Mouse (Mus musculus): ENCODE data around the gene Lat2. TPM values are rescaled to one million over a fixed set of nuclear protein-coding genes. Genes with fewer than 3 reads are reported as not detected.
A peak's percentile ranks its signal among the peaks of the same experiment; 100 is the strongest.

The Lat2 gene
- polyA plus RNA-seq, 1 experiment from 2014 or later: 1.3 TPM

DNA sequence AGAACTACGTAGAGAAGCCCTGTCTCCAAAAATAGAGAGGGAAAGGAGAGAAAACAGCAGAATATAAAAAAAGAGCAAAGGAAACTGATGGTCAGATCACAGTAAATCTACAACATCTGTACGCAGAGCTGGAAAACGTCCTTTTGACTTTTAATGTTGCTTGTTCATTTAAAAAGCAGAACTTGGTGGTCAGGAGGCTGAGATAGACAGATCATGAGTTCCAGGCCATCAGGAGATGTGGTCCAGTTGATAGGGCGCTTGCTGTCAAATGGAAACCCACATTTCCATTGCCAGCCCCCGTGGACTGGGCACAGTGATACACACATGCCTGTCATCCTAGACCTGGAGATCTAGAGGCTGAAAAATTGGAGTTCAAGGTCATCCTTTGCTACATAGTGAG lies 30.0 kb downstream of the Lat2 start:
- no peak overlapping the region for H3K4me2 ChIP-seq (ENCODE audit: low read depth, severe bottlenecking)
- H3K4me3 ChIP-seq (ENCODE audit: low read depth, low read length): no peak overlapping the region
- H3K9ac ChIP-seq (ENCODE audit: low read length): no peak overlapping the region
- 91% methylated on average over 5 of the region's 5 CpGs for WGBS
- DNase-seq (ENCODE audit: low spot score): no peak
- H3K9me3 ChIP-seq (ENCODE audit: control insufficient read depth, low read length): no peaks in the 10 kb centered on the region
- H3K27ac ChIP-seq (replicated peaks; ENCODE audit: low read depth, low read length): no peak overlapping the region
- H3K36me3 ChIP-seq (ENCODE audit: control insufficient read depth, insufficient read depth, low read length): peaks cover 4% of the 10 kb centered on the region; the same call in 1 of the 2 replicates
- H3K4me1 ChIP-seq (ENCODE audit: control insufficient read depth, insufficient read depth, low read length): peaks cover 8% of the 10 kb centered on the region; the same call in 1 of the 2 replicates
- ATAC-seq (ENCODE audit: insufficient number of reproducible peaks, low FRiP score, low TSS enrichment, low read depth): no peak
- no peaks in the 10 kb centered on the region for H3K27me3 ChIP-seq (ENCODE audit: control insufficient read depth, insufficient read depth, low read length)

DNA sequence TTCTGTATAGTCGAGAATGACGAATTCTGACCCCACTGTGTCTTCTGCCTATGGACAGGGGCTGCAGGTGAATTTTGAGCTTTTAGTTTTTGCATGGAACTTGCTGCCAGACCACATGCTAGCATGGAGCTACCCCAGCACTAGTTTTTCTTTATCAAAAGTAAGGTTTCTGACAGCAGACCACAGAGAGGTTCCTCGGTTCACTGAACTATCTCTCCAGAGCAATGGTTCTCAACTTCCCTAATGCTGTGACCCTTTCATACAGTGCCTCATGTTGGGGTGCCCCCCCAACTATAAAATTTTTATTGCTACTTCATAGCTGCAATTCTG lies 31.0 kb downstream of the Lat2 start:
- Histone ChIP-seq H3K27me3 (ENCODE audit: control insufficient read depth, insufficient read depth, low read length) (no peaks in the 10 kb centered on the region), H3K9me3 (ENCODE audit: control insufficient read depth, low read length) (no peaks in the 10 kb centered on the region), H3K4me3 (ENCODE audit: low read depth, low read length) (peak overlapping the region; percentile 62), H3K36me3 (ENCODE audit: control insufficient read depth, insufficient read depth, low read length) (peaks cover 3% of the 10 kb centered on the region; the same call in 1 of the 2 replicates), H3K27ac (replicated peaks; ENCODE audit: low read depth, low read length) (no peak overlapping the region), H3K9ac (ENCODE audit: low read length) (no peak overlapping the region), H3K4me2 (ENCODE audit: low read depth, severe bottlenecking) (peak overlapping the region; percentile 90; the same call in 1 of the 2 replicates), H3K4me1 (ENCODE audit: control insufficient read depth, insufficient read depth, low read length) (peaks cover 8% of the 10 kb centered on the region; the same call in 1 of the 2 replicates)
- ATAC-seq (ENCODE audit: insufficient number of reproducible peaks, low FRiP score, low TSS enrichment, low read depth): no peak
- 85% methylated on average over 3 of the region's 3 CpGs for WGBS
- DNase-seq (ENCODE audit: low spot score): no peak

DNA sequence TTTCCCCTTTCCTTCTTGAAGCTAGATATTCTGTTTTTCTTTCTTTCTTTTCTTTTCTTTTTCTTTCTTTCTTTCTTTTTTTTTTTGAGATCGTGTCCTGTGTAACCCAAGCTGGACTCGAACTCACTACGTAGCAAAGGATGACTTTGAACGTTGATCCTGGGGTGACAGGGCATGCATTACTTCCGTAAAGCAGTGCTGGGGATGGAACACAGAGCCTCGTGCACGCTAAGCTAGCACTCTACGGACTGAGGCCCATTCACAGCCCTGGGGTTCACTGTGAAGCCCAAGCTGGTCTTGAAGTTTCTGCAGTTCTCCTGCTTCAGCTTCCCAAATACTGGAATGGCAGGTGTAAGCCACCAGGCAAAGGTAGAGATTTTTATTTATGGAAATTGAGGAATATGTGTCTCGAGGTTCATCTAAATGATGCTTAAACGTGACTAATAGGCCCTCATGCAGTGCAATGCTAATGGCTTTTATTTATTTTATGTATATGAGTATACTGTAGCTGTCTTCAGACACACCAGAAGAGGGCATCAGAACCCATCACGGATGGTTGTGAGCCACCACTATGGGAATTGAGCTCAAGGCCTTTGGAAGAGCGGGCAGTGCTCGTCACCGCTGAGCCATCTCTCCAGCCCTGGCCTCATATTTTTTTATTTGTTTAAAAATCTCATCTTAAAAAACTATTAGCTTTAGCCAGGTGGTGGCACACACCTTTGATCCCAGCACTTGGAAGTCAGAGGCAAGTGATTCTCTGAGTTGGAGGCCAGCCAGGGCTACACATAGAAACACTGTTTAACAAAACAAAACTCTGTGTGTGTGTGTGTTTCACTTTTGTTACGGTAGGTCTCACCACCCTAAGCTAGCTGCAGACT lies 31.6 kb downstream of the Lat2 start:
- H3K27ac ChIP-seq (replicated peaks; ENCODE audit: low read depth, low read length): no peak overlapping the region
- WGBS: 32% methylated on average over 15 of the region's 15 CpGs
- ATAC-seq (ENCODE audit: insufficient number of reproducible peaks, low FRiP score, low TSS enrichment, low read depth): no peak

DNA sequence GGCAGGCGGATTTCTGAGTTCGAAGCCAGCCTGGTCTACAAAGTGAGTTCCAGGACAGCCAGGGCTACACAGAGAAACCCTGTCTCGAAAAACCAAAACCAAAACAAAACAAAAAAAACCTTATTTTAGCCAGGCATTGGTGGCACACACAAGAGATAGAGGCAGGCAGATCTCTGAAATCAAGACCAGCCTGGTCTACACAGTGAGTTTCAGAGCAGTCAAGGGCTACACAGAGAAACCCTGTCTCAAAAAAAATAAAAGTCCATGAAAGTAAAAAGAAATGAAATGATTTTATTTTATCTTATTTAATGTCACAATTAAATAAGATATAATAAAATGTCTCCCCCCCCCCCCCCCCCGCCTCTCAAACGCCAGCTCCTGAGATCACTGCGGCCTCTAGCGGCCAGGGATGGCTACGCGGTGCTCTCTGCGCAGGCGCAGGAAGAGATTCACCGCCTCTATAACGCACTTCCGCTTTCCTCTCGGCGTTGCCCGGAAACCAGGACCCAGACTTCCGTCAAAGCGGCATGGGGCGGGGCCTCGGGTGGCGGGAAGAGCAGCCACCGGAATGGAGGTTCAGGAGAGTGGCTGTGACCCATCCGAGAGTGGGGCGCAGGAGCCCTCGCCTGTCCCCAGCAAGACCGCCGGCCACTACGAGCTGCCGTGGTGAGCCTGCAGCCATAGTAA lies 32.5 kb downstream of the Lat2 start:
- Histone ChIP-seq H3K4me3 (ENCODE audit: low read depth, low read length) (peak overlapping the region; percentile 62), H3K9ac (ENCODE audit: low read length) (peak overlapping the region; percentile 64), H3K4me1 (ENCODE audit: control insufficient read depth, insufficient read depth, low read length) (peaks cover 8% of the 10 kb centered on the region; the same call in 1 of the 2 replicates), H3K27me3 (ENCODE audit: control insufficient read depth, insufficient read depth, low read length) (no peaks in the 10 kb centered on the region), H3K9me3 (ENCODE audit: control insufficient read depth, low read length) (no peaks in the 10 kb centered on the region), H3K4me2 (ENCODE audit: low read depth, severe bottlenecking) (peak overlapping the region; percentile 90), H3K36me3 (ENCODE audit: control insufficient read depth, insufficient read depth, low read length) (peaks cover 3% of the 10 kb centered on the region; the same call in 1 of the 2 replicates), H3K27ac (replicated peaks; ENCODE audit: low read depth, low read length) (no peak overlapping the region)
- DNase-seq (ENCODE audit: low spot score) (peak; percentile 97), ATAC-seq (ENCODE audit: insufficient number of reproducible peaks, low FRiP score, low TSS enrichment, low read depth) (peak; percentile 91)
- WGBS: 7% methylated on average over 30 of the region's 30 CpGs

More for the DNA sequence above, 31.6 kb downstream of the Lat2 start:
- Histone ChIP-seq H3K9ac (ENCODE audit: low read length) (peak overlapping the region; percentile 64), H3K4me2 (ENCODE audit: low read depth, severe bottlenecking) (peak overlapping the region; percentile 90), H3K36me3 (ENCODE audit: control insufficient read depth, insufficient read depth, low read length) (peaks cover 3% of the 10 kb centered on the region; the same call in 1 of the 2 replicates), H3K4me3 (ENCODE audit: low read depth, low read length) (peak overlapping the region; percentile 62), H3K4me1 (ENCODE audit: control insufficient read depth, insufficient read depth, low read length) (peaks cover 8% of the 10 kb centered on the region; the same call in 1 of the 2 replicates), H3K9me3 (ENCODE audit: control insufficient read depth, low read length) (no peaks in the 10 kb centered on the region), H3K27me3 (ENCODE audit: control insufficient read depth, insufficient read depth, low read length) (no peaks in the 10 kb centered on the region)
- no peak for DNase-seq (ENCODE audit: low spot score)

DNA sequence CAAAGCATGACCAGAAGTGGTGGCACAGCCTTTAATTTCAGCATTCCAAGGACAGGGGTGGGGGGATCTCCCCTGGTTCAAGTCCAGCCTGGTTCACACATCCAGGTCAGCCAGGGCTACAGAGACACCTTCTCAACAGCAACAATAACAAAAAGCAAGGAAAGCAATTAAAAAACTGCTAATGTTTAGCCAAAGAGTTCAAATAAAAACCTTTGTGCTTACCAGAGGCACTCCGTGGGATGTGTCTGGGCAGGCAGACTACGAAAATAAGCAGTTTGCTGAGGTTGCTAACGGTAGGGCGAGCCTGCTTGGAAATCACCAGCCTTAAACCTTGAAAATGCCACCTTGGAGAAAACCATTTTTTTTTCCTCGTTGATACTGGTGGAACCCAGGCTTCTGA lies 33.7 kb downstream of the Lat2 start, which contains the start of gene Rfc2:
Gene Rfc2, plus strand, starts transcription at position 221 of the 400 bp plus-strand sequence.
- Histone ChIP-seq H3K9me3 (ENCODE audit: control insufficient read depth, low read length) (no peaks in the 10 kb centered on the region), H3K36me3 (ENCODE audit: control insufficient read depth, insufficient read depth, low read length) (no peaks in the 10 kb centered on the region), H3K4me1 (ENCODE audit: control insufficient read depth, insufficient read depth, low read length) (peaks cover 8% of the 10 kb centered on the region; the same call in 1 of the 2 replicates), H3K27me3 (ENCODE audit: control insufficient read depth, insufficient read depth, low read length) (no peaks in the 10 kb centered on the region), H3K4me3 (ENCODE audit: low read depth, low read length) (no peak within 1 kb of the TSS), H3K27ac (replicated peaks; ENCODE audit: low read depth, low read length) (no peak within 1 kb of the TSS), H3K4me2 (ENCODE audit: low read depth, severe bottlenecking) (no peak within 1 kb of the TSS), H3K9ac (ENCODE audit: low read length) (no peak within 1 kb of the TSS)
- no peak for DNase-seq (ENCODE audit: low spot score)
- WGBS: 83% methylated on average over 5 of the region's 5 CpGs
- no peak for ATAC-seq (ENCODE audit: insufficient number of reproducible peaks, low FRiP score, low TSS enrichment, low read depth)

DNA sequence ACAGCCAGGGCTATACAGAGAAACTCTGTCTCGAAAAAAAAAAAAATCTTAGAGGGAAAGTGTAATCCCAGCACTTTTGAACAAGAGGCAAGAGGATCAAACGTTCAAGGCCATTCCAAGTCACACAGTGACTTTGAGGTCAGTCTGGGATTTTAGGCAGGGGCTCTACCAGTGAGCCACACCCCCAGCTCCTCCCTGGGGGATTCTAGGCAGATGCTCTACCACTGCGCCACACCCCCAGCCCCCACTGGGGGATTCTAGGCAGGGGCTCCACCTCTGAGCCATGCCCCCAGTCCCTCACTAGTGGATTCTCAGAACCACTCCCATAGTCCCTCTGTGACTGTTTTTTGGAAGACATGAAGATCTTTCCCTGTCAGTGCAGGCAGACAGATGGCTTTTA lies 35.7 kb downstream of the Lat2 start:
- Histone ChIP-seq H3K4me2 (ENCODE audit: low read depth, severe bottlenecking) (no peak overlapping the region), H3K27me3 (ENCODE audit: control insufficient read depth, insufficient read depth, low read length) (no peaks in the 10 kb centered on the region), H3K36me3 (ENCODE audit: control insufficient read depth, insufficient read depth, low read length) (no peaks in the 10 kb centered on the region), H3K9me3 (ENCODE audit: control insufficient read depth, low read length) (no peaks in the 10 kb centered on the region), H3K27ac (replicated peaks; ENCODE audit: low read depth, low read length) (no peak overlapping the region), H3K9ac (ENCODE audit: low read length) (no peak overlapping the region), H3K4me1 (ENCODE audit: control insufficient read depth, insufficient read depth, low read length) (peaks cover 8% of the 10 kb centered on the region; the same call in 1 of the 2 replicates), H3K4me3 (ENCODE audit: low read depth, low read length) (no peak overlapping the region)
- DNase-seq (ENCODE audit: low spot score): no peak
- WGBS: 68% methylated on average over 3 of the region's 3 CpGs
- no peak for ATAC-seq (ENCODE audit: insufficient number of reproducible peaks, low FRiP score, low TSS enrichment, low read depth)

DNA sequence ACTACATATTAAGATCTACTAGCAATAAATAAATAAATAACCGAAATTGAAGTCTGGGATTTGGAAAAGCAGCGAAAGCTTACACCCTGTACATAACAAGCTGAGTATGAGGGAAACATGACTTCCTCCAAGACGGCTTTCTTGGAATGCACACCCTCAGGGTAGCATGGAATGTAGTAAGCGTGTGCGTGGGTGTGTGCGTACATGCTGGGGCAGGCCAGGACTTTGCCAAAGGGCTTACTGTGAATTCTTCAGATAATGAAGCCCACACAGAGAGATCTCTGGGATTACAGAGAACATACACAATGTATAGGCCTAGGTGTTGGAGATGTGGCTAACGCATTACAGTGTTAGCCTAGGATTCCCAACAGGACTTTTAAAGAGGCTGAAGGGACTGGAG lies 37.3 kb downstream of the Lat2 start:
- no peaks in the 10 kb centered on the region for H3K9me3 ChIP-seq (ENCODE audit: control insufficient read depth, low read length)
- ATAC-seq (ENCODE audit: insufficient number of reproducible peaks, low FRiP score, low TSS enrichment, low read depth) (no peak), DNase-seq (ENCODE audit: low spot score) (no peak)
- H3K4me3 ChIP-seq (ENCODE audit: low read depth, low read length): no peak overlapping the region
- peaks cover 3% of the 10 kb centered on the region for H3K4me1 ChIP-seq (ENCODE audit: control insufficient read depth, insufficient read depth, low read length)
- no peak overlapping the region for H3K27ac ChIP-seq (replicated peaks; ENCODE audit: low read depth, low read length)
- no peaks in the 10 kb centered on the region for H3K27me3 ChIP-seq (ENCODE audit: control insufficient read depth, insufficient read depth, low read length)
- H3K9ac ChIP-seq (ENCODE audit: low read length): no peak overlapping the region
- WGBS: 84% methylated on average over 7 of the region's 7 CpGs
- H3K4me2 ChIP-seq (ENCODE audit: low read depth, severe bottlenecking): no peak overlapping the region
- H3K36me3 ChIP-seq (ENCODE audit: control insufficient read depth, insufficient read depth, low read length): no peaks in the 10 kb centered on the region

DNA sequence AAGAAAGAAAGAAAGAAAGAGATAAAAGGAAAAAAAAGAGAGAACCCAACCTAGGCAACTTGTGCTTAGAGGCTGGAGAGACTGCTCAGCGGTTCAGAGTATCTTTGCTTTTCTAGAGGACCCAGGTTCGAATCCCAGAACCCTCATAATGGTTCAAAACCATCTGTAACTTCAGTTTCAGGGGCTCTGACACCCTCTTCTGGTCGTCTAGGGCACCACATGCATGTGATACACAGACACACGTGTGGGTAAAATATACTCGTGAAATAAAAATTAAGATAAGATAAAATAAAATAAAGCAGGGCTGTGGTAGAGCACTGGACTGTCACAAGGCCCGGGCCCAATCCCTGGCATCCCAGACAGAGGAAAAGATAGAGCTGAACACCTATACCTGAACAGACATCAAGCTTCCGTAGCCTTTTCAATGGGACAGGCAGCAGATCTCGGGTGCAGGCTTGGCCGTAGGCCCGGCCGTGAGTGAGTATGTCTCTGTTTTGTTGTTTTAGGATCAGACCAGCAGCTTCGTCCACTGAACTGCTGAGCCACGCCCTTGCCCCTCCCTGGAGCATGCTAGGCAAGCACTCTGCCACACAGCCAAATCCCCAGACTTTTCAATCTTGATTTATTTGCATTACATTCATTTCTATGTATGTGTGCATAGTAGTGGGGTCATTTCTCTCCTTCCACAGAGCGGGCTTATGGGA lies 38.2 kb downstream of the Lat2 start:
- H3K4me1 ChIP-seq (ENCODE audit: control insufficient read depth, insufficient read depth, low read length): peaks cover 4% of the 10 kb centered on the region
- H3K9ac ChIP-seq (ENCODE audit: low read length): no peak overlapping the region
- H3K4me3 ChIP-seq (ENCODE audit: low read depth, low read length): no peak overlapping the region
- no peaks in the 10 kb centered on the region for H3K27me3 ChIP-seq (ENCODE audit: control insufficient read depth, insufficient read depth, low read length)
- no peak overlapping the region for H3K27ac ChIP-seq (replicated peaks; ENCODE audit: low read depth, low read length)
- no peaks in the 10 kb centered on the region for H3K9me3 ChIP-seq (ENCODE audit: control insufficient read depth, low read length)
- WGBS: 81% methylated on average over 14 of the region's 14 CpGs
- no peak overlapping the region for H3K4me2 ChIP-seq (ENCODE audit: low read depth, severe bottlenecking)
- ATAC-seq (ENCODE audit: insufficient number of reproducible peaks, low FRiP score, low TSS enrichment, low read depth) (no peak), DNase-seq (ENCODE audit: low spot score) (no peak)
- H3K36me3 ChIP-seq (ENCODE audit: control insufficient read depth, insufficient read depth, low read length): no peaks in the 10 kb centered on the region
